Mouse (Mus musculus) kidney, postnatal 4 days (tissue): Measurements from ENCODE around the gene Taldo1.
"Not testable (repeated sequence)": the region's sequence is repeated elsewhere in the genome, so short reads cannot be mapped to it uniquely, and the experiment has no call there.

ENCODE experiments used
- DNase-seq, 2 experiments: peaks; one replicate each; pipeline ENCODE4 v3.0.0; 2021; ENCODE audit warnings: mixed read lengths in 2 of 2

Taldo1 gene

DNA sequence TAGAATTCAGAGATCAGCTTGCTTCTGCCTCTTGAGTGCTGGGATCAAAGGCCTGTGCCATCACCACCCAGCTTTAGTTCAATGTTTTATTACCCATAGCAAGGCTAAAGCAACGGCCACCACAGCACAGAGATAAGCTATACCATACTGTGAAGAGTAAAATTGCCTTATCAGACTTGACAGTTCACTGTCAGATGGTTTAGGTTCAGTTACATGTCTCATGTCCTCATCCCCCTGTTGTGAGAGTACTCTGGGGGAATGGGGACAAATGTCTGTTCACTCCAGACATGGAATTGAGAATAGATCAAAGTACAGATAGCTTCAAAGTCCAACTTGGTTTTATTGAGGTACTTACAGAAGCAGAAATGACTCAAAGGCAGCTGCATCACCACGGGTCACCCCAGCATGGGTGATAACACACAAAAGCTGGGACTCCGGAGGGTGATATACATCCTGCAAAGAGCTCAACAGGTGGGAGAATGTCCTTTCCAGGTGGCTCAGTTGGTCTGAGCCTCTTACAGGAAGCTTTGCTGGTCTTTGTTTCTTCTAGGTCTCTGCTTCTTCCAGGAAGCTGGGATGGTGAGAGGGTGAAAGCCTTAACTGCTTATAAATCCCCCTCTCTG lies 3.4 kb upstream of the Taldo1 start:
- DNase-seq: no peak

DNA sequence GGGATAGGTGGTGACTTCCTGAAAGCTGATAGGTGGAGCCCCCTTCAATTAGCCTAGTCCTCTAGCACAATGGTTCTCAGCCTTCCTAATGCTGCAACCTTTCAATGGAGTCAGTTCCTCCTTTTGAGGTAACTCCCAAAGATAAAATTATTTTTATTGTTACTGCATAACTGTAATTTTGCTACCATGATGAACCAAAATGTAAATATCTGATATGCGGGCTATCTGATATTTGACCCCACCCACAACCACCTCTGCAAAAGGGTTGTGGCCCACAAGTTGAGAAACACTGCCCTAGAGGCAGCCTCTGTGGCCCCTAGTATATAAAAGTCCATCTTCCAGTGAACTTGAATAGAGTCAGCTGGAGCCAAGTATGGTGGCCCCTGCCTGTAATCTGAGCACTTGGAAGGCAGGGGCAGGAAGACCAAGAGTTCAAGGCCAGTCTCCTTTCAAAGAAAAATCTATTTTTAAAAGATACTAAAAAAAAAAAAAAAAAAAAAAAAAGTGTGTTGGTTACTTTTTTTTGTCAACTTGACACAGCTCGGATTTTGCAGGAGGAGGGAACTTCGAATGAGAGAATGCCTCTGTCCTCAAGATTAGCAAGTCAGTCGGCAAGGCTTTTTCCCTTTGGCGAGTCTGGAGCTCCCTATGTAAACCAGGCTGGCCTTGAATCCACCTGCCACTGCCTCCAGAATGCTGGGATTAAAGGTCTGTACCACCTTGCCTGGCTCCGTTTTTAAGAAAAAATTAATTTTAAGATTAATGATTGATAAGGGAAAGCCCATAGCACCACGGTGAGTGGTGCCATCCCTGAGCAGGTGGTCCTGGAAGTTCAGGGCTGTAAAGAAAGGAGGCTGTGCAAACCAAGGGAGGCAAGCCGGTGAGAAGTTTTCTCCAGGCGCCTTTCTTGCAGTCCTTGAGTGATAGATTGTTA lies 1.4 kb upstream of the Taldo1 start:
- no peak for DNase-seq

DNA sequence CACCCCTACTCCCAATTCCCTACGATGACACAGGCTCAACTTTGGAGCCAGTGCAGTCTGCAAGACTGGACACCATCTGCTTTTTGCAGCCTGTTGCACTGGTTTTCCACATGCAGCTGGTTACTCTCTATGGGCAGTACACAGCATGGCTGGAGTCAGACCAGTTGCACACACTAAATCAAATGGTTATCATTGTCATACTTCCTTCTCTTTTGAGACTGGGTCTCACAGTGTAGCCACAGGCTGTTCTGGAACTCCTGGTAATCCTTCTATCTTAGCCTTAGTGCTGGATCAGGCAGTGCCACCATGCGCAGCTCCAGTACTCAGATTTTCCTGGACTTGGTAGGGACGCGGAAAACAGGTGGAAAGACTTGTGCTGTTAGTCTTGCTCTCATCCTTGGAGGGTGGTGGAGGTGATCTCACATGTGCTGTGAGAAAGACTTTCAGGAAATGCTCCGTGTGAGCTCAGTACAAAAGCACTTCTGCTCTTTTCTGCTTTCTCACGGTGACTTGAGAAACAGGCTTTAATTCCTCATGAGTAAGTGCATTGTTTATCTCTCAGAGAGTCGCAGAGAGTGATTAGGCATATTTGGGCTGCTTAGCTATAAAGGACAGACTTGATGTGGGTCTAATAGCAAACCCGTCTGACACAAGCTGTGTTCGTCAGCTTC lies 688 bp downstream of the Taldo1 start:
- no peak for DNase-seq

DNA sequence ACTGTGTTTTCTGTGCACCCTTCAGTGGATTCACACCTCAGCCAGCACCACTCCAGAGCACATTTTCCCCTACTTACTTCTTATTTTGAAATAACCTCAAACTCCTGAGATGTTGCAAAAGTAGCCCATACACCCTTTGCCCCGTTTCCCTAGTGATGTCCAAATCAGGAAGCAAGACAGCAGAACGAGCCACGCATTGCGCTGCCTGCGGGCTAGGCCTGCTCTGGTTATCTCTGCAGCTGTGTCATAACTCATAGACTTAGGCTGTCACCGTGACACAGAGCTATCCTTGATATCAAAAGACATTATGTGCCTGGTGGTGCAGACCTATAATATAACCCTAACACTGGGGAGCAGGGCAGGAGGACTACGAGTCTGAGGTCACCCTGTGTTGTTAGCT lies 2.2 kb downstream of the Taldo1 start:
- DNase-seq: no peak

DNA sequence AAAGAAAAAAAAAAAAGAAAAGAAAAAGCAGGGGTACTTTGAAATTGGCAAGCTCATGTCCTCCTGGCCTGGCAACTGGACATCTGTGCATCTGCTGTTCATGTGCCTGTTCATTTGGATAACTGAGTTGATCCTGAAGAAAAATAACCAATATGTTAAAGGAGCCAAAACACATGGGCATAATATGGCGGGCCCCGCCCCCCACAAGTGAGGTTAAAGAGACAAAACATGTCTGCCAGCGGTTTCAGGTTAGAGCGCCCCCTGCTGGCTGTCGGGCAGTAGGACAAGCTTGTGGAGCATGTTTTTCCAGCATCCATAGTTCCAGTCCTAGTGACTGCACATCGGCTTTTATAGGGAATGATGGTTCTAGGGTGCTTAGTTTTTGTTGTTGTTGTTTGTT lies 2.8 kb downstream of the Taldo1 start:
- peak; percentile 85 to 88 for DNase-seq

DNA sequence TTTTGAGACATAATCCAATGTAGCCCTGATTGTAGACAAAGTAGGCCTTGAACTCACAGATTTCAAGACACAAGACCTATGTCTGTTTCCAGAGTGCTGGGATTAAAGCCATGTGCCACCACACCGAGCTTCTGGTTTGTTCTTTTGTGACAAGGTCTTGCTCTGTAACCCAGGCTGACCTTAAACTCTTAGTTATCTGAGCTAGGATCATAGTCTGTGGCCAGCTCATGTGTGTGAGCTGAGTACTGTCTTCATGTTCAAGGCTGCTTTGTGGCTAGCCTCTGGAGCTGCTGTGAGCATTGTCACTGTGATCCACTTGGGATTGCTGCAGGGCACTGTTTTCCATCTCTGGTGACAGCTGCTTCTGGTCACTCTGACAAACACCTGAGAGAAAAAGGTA lies 3.3 kb downstream of the Taldo1 start:
- no peak for DNase-seq

DNA sequence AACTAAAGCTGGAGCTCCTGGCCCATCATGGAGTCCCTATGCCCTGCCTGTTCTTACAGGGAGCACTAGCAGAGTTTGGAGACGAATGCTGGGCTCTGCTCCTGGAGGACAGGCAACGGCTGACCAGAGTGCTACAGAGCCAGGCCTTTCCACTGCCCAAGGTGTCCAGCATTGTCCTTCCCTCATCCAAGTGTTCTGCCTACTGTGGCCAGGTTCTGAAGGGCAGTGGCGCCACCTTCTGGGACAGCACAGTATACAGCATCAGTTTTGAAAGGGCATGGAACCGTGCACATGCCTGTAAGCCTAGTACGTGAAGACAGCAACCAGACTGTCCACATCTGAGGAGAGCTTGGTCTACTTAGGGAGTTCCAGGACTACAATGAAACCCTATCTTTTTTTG lies 11.3 kb downstream of the Taldo1 start:
- DNase-seq: peak; percentile 77 to 80

DNA sequence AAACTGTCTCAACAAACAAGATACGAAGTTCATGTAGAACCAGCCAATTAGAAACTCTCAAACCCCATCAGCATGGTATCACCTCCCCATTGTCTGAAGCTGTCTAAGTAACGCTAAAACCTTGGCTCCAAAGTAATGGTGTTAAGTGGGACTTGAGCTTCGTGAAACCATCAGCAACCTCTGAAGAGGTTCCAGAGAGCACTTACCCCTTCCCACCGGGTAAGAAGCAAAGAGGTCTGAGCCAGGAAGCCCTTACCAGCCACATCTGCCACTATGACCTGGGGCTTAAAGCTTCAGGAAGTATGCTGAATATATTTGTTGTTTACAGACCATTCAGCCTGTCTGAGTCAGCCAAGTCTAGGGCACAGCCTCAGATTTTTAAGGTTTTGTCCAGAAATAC lies 13.5 kb downstream of the Taldo1 start:
- no peak for DNase-seq

DNA sequence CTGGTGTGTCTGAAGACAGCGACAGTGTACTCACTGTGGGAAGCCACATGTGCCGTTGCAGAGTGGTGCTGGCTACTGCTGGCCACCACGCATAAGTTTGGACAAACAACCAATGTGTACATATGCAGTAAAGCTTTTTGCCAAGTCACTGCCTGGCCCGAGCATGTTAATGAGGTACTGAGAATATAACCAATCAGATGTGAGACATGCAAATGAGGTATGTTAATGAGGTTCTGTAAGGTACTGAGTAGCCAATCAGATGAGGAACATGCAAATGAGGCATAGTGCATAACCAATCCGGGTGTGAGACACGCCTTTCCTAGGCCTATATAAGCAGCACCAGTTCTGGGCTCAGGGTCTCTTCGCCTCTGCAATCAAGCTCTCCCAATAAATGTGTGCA lies 15.7 kb downstream of the Taldo1 start:
- DNase-seq: not testable (repeated sequence)

DNA sequence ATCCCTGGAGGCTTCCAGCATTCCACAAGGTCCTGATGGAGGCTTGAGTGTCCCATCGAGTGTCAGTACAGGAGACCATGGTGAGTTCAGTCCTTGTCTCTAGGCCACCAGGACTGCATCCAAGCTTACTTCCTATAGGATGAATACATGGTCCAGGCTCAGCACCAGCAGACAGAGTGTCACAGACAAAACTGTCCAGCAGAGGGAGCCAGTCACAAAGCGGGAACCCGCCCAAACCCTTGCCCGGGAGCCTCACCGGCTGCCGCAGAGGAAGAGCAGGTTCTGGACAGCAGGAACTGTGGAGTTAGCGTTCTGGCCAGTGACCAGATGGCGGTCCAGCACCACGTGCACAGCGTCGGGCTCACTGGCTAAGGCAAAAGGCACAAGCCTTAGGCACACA lies 16.8 kb downstream of the Taldo1 start:
- DNase-seq: peak; percentile 92 to 93

DNA sequence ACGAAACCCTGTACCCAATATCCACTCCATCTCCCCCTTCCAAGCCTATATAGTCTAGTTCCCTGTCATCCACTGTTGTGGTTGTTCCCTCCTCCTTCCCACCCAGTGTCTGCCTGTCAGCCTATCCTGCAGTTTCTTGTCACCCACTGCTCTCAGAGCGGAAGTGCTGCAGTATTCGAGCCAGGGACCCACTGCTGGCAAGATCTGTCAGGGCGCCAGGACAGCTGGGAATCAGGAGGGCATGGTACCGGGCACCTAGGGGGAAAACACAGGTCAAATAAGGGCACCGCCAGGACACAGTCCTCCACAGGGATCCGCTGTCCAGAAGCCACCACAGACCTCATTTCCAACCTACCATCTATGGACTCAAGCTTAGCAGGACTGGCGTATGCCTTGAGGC lies 18.6 kb downstream of the Taldo1 start:
- no peak for DNase-seq

DNA sequence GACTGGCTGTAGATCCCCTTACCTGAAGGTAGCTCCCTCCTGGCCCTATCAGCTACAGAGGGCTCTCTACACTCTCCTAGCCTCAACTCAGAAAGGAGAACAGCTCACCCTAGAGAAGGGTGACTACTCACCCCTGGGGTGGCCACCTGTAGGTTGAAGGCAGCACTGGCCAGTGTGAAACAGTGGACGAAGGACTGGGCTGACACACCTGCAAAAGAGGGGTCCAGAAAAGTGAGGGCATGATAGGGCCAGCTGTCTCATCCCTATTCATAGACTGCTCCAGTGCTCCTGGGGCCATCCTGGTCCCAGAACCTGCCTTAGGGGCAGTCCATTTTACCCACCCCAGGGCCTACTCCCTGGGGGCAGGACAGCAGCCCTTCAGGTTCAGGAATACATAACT lies 19.7 kb downstream of the Taldo1 start:
- no peak for DNase-seq

DNA sequence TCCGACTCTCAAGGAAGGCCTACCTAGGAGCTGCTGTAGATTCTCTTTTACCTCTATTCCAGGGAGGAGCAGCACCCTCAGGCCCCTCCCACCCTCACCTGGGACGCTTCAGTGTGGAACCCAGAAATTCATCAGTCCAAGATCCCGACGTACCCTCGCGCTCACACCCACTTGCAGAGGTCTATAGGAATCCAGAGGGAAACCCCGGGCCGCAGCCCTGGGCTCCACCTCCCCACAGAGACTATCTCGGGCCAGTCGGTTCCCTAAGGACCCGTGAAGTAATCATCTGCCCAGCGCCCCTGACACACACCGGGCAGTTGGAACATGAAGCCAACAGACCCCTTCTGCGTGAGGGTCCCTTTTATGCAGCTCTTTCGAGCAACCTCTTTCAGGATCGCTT lies 21.3 kb downstream of the Taldo1 start:
- peak in 1 of 2 experiments; percentile 37 for DNase-seq

DNA sequence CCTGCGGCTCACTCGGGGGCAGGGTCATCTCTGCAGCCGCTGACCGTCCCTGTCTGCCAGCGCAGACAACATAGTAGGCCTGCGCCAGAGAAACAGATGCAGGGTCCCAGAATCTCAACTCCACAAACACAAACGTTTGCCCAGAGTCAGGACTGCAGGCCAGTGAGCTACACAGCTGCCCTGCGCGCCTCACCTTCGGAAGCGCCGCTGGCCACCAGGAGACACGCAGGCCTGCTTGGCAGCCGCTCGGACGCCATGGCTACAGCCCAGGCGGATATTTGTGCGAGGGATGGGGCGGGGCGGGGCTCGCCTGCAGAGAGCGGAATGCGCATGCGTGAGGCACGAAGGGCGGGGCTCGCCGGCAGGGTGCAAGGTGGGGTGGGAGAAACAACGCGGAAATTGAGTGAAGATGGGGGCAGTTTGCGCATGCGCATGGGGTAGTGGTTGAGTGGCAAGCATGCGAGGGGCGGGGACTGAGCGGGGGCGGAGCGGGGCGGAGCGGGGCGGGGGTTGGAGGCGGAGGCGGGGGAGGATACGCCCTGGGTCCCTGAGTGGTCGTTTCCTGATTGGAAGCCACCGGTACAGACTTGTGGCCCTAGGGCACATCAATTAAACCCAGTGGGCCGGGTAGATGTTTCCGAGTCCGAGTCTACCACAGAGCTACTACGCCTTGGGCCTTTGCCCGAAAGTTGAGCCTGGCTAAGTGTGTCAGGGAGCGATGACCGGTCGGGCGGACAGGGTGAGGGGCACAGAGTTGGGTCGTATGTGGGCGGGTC lies 22.0 kb downstream of the Taldo1 start, which contains the start of gene Gatd1:
Gene Gatd1, minus strand, starts transcription at position 328 of the 776 bp plus-strand sequence.
- peak; percentile 100 for DNase-seq

DNA sequence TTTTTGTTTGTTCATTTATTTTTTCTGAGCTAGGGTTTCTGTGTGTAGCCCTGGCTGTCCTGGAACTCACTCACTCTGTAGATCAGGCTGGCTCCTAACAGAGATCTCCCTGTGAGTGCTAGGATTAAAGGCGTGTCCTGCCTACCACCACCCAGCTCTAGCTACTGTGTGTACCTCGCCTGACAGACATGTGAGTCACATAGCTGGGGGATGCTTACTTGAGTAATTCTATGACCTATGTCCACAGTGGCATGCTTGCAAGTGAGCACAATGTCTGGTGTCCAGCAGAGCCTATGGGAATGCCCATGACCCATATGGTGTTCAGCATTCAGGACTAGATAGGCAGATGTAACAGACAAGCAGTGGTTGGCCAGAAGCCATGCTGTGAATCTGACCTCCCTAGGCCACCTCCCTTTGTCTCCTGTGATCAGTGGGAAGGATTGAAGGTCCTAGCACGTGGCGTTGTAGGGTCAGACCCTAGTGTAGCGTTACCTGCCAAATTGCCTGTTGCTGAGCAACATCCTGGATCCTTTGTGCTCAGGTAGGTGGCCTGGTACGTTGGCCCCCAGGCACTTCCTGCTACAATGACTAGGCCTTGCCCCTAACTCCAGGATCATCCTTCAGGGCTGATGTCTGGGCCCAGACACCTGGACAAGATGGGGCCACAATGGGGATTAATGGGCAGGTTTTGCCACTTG lies 24.3 kb downstream of the Taldo1 start:
- DNase-seq: no peak

DNA sequence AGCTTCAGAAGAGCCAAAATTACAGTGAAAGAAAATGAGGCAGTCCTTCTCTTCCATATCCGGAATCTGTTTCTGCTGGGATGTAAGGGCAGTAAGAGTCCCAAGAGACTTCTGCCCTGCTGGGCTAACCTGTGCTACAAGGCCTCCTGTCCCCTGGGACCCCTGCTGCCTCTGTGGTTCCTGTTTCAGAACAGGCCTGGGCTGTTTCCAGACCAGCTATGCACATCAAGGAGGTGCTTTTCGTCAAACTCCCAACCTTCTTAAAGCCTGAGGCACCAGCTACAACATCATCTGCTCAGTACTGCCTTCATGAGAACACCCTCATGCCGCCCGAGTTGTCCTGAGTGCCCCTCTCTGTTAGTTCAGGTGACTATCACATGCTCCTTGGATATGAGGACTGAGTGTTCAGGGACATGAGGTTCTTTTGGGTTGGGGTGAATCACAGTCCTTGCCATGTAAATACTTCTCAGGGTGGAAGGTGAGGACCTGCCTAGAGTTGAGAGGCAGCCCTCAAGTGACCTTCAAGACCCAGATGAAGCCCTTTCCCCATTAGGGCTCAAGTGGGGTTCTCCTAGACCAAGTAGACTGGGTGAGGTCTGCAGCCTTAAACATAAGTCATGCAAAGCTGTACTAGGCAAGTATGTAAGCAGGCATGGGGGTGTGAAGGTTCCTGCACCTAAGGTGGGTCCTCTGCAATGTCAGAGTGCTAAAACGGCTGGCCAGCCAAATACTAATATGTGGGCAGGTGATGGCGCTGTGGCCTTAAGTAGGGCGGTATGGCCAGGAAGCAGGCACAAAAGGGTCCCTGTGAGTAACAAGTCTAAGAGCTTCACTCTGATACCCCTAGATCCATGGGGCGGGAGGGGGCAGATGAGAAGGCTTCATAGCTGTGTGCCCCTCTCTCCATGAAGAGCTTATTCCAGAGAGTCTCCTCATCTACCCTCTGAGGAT lies 26.0 kb downstream of the Taldo1 start:
- no peak for DNase-seq

DNA sequence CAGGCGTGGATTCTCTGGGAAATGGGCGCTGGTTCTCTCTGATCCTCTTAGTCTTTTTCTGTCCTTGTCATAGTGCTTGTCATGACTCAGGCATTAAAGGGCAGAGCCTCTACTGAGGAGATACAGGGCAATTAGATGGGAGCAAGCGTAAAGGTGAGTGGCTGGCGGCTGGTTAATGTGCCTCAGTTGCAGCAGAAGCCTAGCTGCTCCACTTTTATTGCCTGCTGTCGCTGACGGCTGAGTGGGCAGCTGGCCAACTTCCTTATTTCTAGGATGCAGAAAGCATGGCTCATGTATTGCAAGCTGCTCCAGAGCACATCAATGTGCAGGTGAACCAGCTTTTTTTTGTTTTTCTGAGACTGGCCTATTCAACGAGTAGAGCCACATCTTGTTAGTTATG lies 27.0 kb downstream of the Taldo1 start:
- DNase-seq: peak; percentile 67 to 71

DNA sequence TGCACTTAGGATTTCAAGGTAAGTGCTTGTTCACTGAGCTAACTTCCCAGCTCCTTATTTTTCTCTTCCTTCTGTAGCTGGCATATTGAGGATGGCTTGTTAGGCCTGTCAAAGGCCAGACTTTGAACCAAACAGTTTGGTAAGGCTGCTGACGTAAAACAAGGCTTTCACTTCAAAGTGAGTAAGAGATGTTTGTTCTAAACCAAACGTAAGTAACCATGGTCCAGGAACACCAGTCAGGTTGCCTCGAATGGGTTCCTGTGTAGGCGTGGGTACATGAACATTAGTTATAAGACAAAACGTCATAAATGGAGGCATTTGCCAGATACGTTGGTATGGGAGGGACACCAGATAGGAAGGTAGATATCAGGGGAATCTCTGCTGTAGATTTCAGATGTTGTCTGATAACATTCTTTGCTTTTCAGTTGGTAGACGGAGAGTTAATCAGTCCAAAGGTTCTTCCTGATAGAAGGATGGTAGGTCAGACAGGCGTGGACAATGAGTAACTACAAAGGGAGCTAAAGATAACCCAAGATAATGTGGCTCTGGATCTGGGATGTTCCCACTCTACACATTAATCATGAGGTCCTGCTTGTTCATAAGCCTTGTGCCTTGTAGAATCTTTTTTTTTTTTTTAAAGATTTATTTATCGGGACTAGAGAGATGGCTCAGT lies 28.2 kb downstream of the Taldo1 start:
- DNase-seq: no peak

DNA sequence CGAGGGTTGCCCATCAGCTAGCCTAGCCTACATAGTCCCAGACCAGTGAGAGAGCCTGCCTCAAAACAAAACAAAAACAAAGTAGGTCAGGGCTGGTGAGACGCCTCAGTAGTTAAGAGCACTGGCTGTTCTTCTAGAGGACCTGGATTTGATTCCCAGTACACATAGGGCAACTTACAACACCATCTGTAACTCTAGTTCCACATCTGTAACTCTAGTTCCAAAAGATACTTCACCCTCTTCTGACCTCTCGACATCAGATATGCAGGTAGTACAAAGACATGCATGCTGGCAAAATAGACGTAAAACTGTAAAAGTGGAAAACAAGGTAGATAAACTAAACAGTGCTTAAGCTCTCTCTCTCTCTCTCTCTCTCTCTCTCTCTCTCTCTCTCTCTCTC lies 31.8 kb downstream of the Taldo1 start:
- DNase-seq: no peak

DNA sequence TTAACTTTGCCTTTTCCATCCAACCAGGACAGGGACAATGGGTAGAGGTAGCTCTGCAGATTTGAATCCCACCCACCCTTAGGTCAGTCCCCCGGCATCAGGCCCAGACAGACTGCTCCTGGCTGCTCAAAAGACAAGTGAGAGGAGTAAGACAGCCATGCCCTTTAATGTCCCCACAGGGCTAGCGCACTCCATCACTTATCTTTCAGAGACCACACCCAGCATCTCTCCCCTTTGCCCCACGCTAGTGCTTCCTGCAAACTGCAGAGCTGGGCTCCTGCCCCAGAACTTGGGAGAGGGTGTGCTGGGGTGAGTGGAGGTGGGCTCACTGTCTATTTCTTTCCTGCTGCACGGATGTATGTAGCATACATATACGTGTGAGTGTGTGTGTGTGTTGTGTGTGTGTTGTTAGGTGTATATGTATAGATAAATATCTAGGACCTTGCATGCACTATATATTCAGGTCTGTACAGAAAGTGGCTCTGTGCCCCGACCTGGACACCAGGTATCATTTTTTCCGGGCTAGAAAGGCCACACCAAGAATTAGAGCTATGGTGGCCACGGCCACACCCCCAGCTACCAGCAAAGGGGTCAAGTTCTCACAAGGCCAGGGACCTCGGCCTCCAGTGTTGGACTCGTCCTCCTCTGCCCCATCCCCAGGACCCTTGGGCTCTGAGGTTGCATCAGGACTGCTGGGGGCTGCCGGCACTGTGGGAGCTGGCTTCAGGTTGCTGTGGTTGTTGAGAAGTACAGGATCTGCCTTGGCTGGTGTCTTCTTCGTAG lies 35.1 kb downstream of the Taldo1 start:
- DNase-seq: no peak
